Mouse (Mus musculus): ENCODE measurements at regions not wholly inside any gene's neighbourhood (a gene's known extent, or its start where the extent isn't known, plus 50 kb on each side); places are given as distances from the start of the nearest gene placed in this dataset.

DNA sequence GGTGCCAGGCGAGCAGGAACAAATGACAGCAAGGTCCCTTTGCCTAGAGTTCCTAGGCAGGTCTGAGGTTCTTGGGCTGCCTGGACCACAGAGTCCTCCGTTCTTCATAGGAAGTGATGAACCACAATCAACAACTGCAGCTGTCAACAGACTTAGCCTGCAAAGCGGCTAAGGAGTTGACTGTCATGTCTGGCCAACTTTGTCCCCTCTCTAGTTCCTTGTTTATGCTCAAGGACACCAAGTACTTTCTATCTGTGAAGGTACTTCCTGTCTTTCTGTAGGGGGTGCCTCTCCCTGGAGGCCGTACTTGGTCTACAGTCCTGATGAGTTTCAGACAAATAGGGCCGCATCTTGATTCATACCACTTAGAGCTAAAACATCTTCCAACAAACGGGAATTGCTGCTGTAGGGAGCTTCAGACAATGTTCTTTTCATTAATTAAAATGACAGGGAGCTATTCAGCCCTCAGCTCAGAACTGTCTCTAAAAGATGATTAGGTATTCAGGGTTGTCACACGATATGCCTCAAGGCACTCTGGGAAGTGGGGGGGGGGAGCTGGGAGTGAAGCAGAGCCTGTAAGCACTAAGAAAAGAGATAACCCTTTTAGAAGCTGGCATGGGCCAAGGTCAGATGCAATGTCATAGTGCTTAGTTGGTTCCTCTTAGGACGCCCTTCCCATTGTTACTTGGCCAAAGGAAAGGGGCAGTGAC, 299.4 kb downstream of the Fut8 start:
- TF ChIP-seq POLR2A (IDR thresholded peaks at IDR 0.05; ENCODE audit: extremely low read depth, insufficient read depth, low read length) (no peak), CTCF (IDR thresholded peaks at IDR 0.05; ENCODE audit: extremely low read depth, insufficient read depth, low read length) (no peak)
